Mouse (Mus musculus): Measurements from ENCODE around the gene Irf8.

- TF ChIP-seq CTCF (conservative IDR thresholded peaks at IDR 0.05; ENCODE audit: low read length) (no peak), POU5F1 (IDR thresholded peaks at IDR 0.05; ENCODE audit: borderline replicate concordance, low read length) (no peak), NANOG (IDR thresholded peaks at IDR 0.05; ENCODE audit: borderline replicate concordance, low read length) (no peak)
Measured at GRCm38 (mm10) chr8:120751226-120752081, 15.3 kb downstream of the Irf8 start.
